Comparison of ENCODE assay signal across 9 mouse cellular contexts in the genomic region with DNA sequence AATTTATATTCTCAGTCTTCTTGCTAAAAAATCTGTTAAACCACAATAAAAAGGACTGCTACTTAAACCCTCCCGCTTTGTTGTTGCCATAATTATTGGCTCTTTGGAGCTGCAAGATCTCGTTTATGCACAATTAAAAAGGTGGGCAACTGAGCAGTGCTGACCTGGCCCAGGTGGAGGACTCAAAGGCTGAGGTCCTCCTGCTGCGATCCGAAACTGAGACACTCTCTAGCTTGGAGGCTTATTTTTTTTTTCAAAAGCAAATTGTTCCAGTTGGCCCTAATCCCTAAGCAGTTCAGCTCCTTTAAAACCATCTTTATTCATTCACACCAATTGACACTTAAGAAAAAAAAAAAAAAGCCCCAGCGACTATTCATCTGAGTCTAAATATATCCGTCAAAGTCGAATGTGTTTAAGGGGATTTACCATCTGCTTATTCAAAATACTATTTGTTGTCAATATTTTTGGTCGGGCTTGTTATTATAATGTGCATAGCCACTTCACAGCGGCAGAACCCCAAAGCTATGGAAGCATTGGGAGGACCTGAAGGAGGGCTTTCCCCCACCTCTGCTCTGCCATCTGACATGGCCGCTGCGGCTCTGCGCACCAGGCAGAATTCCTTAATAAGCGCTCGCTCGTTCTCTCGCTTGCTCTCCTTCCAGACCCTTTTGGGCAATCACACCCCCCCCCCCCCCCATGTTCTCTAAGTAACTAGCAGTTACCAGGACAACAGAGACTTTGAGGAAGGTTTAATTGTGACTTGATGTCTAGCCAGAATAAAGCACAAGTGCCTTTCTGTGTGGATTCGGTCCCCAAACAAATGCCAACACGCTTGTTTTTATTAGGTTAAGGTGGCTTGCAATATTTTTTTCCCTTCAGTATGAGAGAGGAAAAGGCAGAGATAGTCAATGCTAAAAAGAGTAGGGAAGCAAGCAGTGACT.
DNase-seq lines count a peak whose midpoint lies in the region; ATAC-seq and TF ChIP-seq lines count a peak whose summit lies in the region.
"Had no signal": no experiment of that assay in that cellular context is flagged by ENCODE, and none has a peak within 500 bp of the region (broad histone marks: within the 10 kb centered on the region; RNA-seq: fewer than 3 reads in every experiment).

No protein-coding gene starts in this region.

- ATAC-seq in intestine, embryonic 14.5 days (replicated peaks; ENCODE audit: low FRiP score, low TSS enrichment, low read depth): no peak
- no peak for ATAC-seq in intestine, postnatal 0 days
- ATAC-seq in forebrain, embryonic 13.5 days: peak; percentile 73
- ATAC-seq in midbrain, embryonic 12.5 days (ENCODE audit: low FRiP score, low read depth): peak; percentile 79
- ATAC-seq in liver, postnatal 0 days: no peak

- peaks cover 11% of the 10 kb centered on the region; the same call in 1 of the 2 replicates for H3K36me3 ChIP-seq in intestine, embryonic 14.5 days (ENCODE audit: control insufficient read depth, insufficient read depth, low read length)
- H3K36me3 ChIP-seq in intestine, postnatal 0 days (ENCODE audit: control insufficient read depth, insufficient read depth): peaks cover 11% of the 10 kb centered on the region
- H3K36me3 ChIP-seq in forebrain, embryonic 13.5 days (ENCODE audit: poor library complexity, severe bottlenecking): no peaks in the 10 kb centered on the region
- no peaks in the 10 kb centered on the region for H3K36me3 ChIP-seq in midbrain, embryonic 12.5 days
- H3K36me3 ChIP-seq in liver, postnatal 0 days (replicated peaks; ENCODE audit: insufficient read depth, low read length): no peaks in the 10 kb centered on the region

- DNase-seq in intestine, embryonic 14.5 days (ENCODE audit: low spot score): no peak
- DNase-seq in Muller cell, postnatal 12 days (ENCODE audit: inconsistent ontology term): peak; percentile 54
- DNase-seq in gastrocnemius, adult 8-10 months (ENCODE audit: low spot score in 2 of 2): no peak
- DNase-seq in liver, postnatal 0 days: no peak
- DNase-seq in thymus, postnatal 10 days (ENCODE audit: low spot score in 2 of 2): no peak

- H3K27me3 ChIP-seq in intestine, embryonic 14.5 days (replicated peaks; ENCODE audit: control insufficient read depth, insufficient read depth, low read length): no peaks in the 10 kb centered on the region
- H3K27me3 ChIP-seq in intestine, postnatal 0 days (replicated peaks; ENCODE audit: control insufficient read depth, insufficient read depth, low read length): no peaks in the 10 kb centered on the region
- H3K27me3 ChIP-seq in forebrain, embryonic 13.5 days: peaks cover 22% of the 10 kb centered on the region
- H3K27me3 ChIP-seq in midbrain, embryonic 12.5 days: peaks cover 38% of the 10 kb centered on the region
- H3K27me3 ChIP-seq in liver, postnatal 0 days (ENCODE audit: insufficient read depth, low read length): no peaks in the 10 kb centered on the region
- H3K27me3 ChIP-seq: lung, embryonic 15.5 days had no signal

- WGBS in intestine, embryonic 14.5 days: 63% methylated on average over 18 of the region's 18 CpGs
- WGBS in intestine, postnatal 0 days: 66% methylated on average over 18 of the region's 18 CpGs
- 4% methylated on average over 18 of the region's 18 CpGs for WGBS in forebrain, embryonic 13.5 days
- WGBS in midbrain, embryonic 12.5 days: 16% methylated on average over 18 of the region's 18 CpGs
- 77% methylated on average over 18 of the region's 18 CpGs for WGBS in liver, postnatal 0 days (ENCODE audit: insufficient replicate concordance)

- no peak for TF ChIP-seq CTCF in intestine, postnatal 0 days (IDR thresholded peaks at IDR 0.05; ENCODE audit: low read depth)
- no peak for TF ChIP-seq CTCF in liver, postnatal 0 days (IDR thresholded peaks at IDR 0.05; ENCODE audit: low read depth)

- H3K9ac ChIP-seq in intestine, embryonic 14.5 days (ENCODE audit: low read length): no peak overlapping the region
- H3K9ac ChIP-seq in intestine, postnatal 0 days (ENCODE audit: low read depth, low read length): no peak overlapping the region
- H3K9ac ChIP-seq in forebrain, embryonic 13.5 days: no peak overlapping the region
- H3K9ac ChIP-seq in midbrain, embryonic 12.5 days (replicated peaks): no peak overlapping the region
- no peak overlapping the region for H3K9ac ChIP-seq in liver, postnatal 0 days (replicated peaks)
- H3K9ac ChIP-seq: lung, embryonic 15.5 days had no signal

- no peaks in the 10 kb centered on the region for H3K4me1 ChIP-seq in intestine, embryonic 14.5 days (replicated peaks; ENCODE audit: control insufficient read depth, insufficient read depth, low read length)
- no peaks in the 10 kb centered on the region for H3K4me1 ChIP-seq in intestine, postnatal 0 days (replicated peaks; ENCODE audit: control insufficient read depth, insufficient read depth, low read length)
- peaks cover 31% of the 10 kb centered on the region for H3K4me1 ChIP-seq in forebrain, embryonic 13.5 days
- H3K4me1 ChIP-seq in midbrain, embryonic 12.5 days: peaks cover 29% of the 10 kb centered on the region
- H3K4me1 ChIP-seq in liver, postnatal 0 days (ENCODE audit: insufficient read depth): no peaks in the 10 kb centered on the region

- no peak overlapping the region for H3K4me3 ChIP-seq in intestine, embryonic 14.5 days (ENCODE audit: low read depth, low read length)
- no peak overlapping the region for H3K4me3 ChIP-seq in intestine, postnatal 0 days (ENCODE audit: low read depth, low read length)
- no peak overlapping the region for H3K4me3 ChIP-seq in forebrain, embryonic 13.5 days
- H3K4me3 ChIP-seq in midbrain, embryonic 12.5 days: 0 out of 2 replicates have a peak overlapping the region, but pooled peaks have one; percentile 0
- no peak overlapping the region for H3K4me3 ChIP-seq in liver, postnatal 0 days (ENCODE audit: low read depth, low read length)
- H3K4me3 ChIP-seq: lung, embryonic 15.5 days had no signal

- H3K9me3 ChIP-seq in intestine, embryonic 14.5 days (ENCODE audit: control insufficient read depth, low read length): no peaks in the 10 kb centered on the region
- no peaks in the 10 kb centered on the region for H3K9me3 ChIP-seq in intestine, postnatal 0 days (ENCODE audit: control insufficient read depth)
- no peaks in the 10 kb centered on the region for H3K9me3 ChIP-seq in forebrain, embryonic 13.5 days (replicated peaks)
- no peaks in the 10 kb centered on the region for H3K9me3 ChIP-seq in midbrain, embryonic 12.5 days
- H3K9me3 ChIP-seq in liver, postnatal 0 days (ENCODE audit: low read length): no peaks in the 10 kb centered on the region
- H3K9me3 ChIP-seq: lung, embryonic 15.5 days had no signal

- no peak for TF ChIP-seq EP300 in liver, postnatal 0 days (IDR thresholded peaks at IDR 0.05; ENCODE audit: low read depth)

- H3K4me2 ChIP-seq in intestine, embryonic 14.5 days (ENCODE audit: low read length): no peak overlapping the region
- H3K4me2 ChIP-seq in intestine, postnatal 0 days (replicated peaks; ENCODE audit: low read depth): no peak overlapping the region
- peak overlapping the region; percentile 49 for H3K4me2 ChIP-seq in forebrain, embryonic 13.5 days
- H3K4me2 ChIP-seq in midbrain, embryonic 12.5 days (replicated peaks): peak overlapping the region; percentile 34
- no peak overlapping the region for H3K4me2 ChIP-seq in liver, postnatal 0 days (ENCODE audit: low read depth, low read length)
- H3K4me2 ChIP-seq: lung, embryonic 15.5 days had no signal

- H3K27ac ChIP-seq in intestine, embryonic 14.5 days (ENCODE audit: low read depth): peak overlapping the region; percentile 29
- no peak overlapping the region for H3K27ac ChIP-seq in intestine, postnatal 0 days (ENCODE audit: low read depth, low read length)
- peak overlapping the region; percentile 78 for H3K27ac ChIP-seq in forebrain, embryonic 13.5 days
- peak overlapping the region; percentile 70 for H3K27ac ChIP-seq in midbrain, embryonic 12.5 days (replicated peaks)
- H3K27ac ChIP-seq in liver, postnatal 0 days (ENCODE audit: low read depth): no peak overlapping the region
- H3K27ac ChIP-seq: lung, embryonic 15.5 days had no signal

Comparison
In these comparisons a context has a peak if more than half of its experiments do, and no peak if none do; other contexts are left out.
1. H3K27ac ChIP-seq: peak in intestine, embryonic 14.5 days (single experiment), forebrain, embryonic 13.5 days (single experiment) and midbrain, embryonic 12.5 days (single experiment); none in intestine, postnatal 0 days (single experiment) and liver, postnatal 0 days (single experiment).
2. ATAC-seq: peak in forebrain, embryonic 13.5 days (single experiment) and midbrain, embryonic 12.5 days (single experiment); none in intestine, embryonic 14.5 days (single experiment), intestine, postnatal 0 days (single experiment) and liver, postnatal 0 days (single experiment).
3. H3K4me2 ChIP-seq: peak in forebrain, embryonic 13.5 days (single experiment) and midbrain, embryonic 12.5 days (single experiment); none in intestine, embryonic 14.5 days (single experiment), intestine, postnatal 0 days (single experiment) and liver, postnatal 0 days (single experiment).